Mouse (Mus musculus) liver, embryonic 13.5 days (tissue): Measurements from ENCODE around the gene Ddhd1. TPM values are rescaled to one million over a fixed set of nuclear protein-coding genes. Genes with fewer than 3 reads are reported as not detected.

Source experiments
- ATAC-seq: fragments of 200-750 bp; cut with Nextera tagmentation; 2 replicates; pipeline ENCODE4 v1.8.0; 2017; ENCODE audit warnings: low read depth, mild to moderate bottlenecking, moderate number of reproducible peaks, moderate library complexity
- DNase-seq: peaks from one replicate; pipeline ENCODE4 v3.0.0; 2022
- H3K27ac ChIP-seq: fragments of 300-500 bp; sonication (generic); 2 replicates; pipeline ENCODE4 v1.5.1; 2015; ENCODE audit warnings: moderate library complexity, mild to moderate bottlenecking, inconsistent platforms
- H3K27me3 ChIP-seq: fragments of 300-500 bp; sonication (generic); 2 replicates; pipeline ENCODE4 v1.6.1; 2015; ENCODE audit warnings: mild to moderate bottlenecking, inconsistent platforms
- H3K36me3 ChIP-seq: fragments of 300-500 bp; sonication (generic); 2 replicates; pipeline ENCODE4 v1.6.1; 2015; ENCODE audit warnings: mild to moderate bottlenecking, inconsistent platforms
- H3K4me1 ChIP-seq: fragments of 300-500 bp; sonication (generic); replicated peaks from 2 replicates; pipeline ENCODE4 v1.6.1; 2015; ENCODE audit warnings: inconsistent platforms
- H3K4me2 ChIP-seq: fragments of 300-500 bp; sonication (generic); 2 replicates; pipeline ENCODE4 v1.6.1; 2015; ENCODE audit warnings: inconsistent platforms, mild to moderate bottlenecking, moderate library complexity
- H3K4me3 ChIP-seq: fragments of 300-500 bp; sonication (generic); replicated peaks from 2 replicates; pipeline ENCODE4 v1.5.1; 2015; ENCODE audit warnings: mild to moderate bottlenecking, inconsistent platforms
- H3K9ac ChIP-seq: fragments of 300-500 bp; sonication (generic); 2 replicates; pipeline ENCODE4 v1.6.1; 2015; ENCODE audit warnings: mild to moderate bottlenecking, inconsistent platforms
- H3K9me3 ChIP-seq: fragments of 300-500 bp; sonication (generic); replicated peaks from 2 replicates; pipeline ENCODE4 v1.6.1; 2016; ENCODE audit warnings: inconsistent platforms
- WGBS: fragments of 180-500 bp; shearing (Covaris S2); methylation state at CpG from one replicate; pipeline ENCODE4 v1.1.7; 2015; ENCODE audit not compliant: insufficient replicate concordance; 5-methylcytosine and 5-hydroxymethylcytosine counted together
- polyA plus RNA-seq: library from polyadenylated mRNA; unstranded; fragments of >200 nt; fragmentation: Nextera tagmentation; extraction: Ambion mirVana; gene quantifications from 2 replicates; pipeline ENCODE4 v1.2.1, GENCODE M21; 2015

The Ddhd1 gene
- polyA plus RNA-seq, 1 experiment from 2014 or later = 6.6 TPM

GRCm38 (mm10) chr14:45644202-45644601 is 13.7 kb downstream of the Ddhd1 start:
- DNase-seq (no peak), ATAC-seq (no peak)
- Histone ChIP-seq H3K9me3 (no peaks in the 10 kb centered on the region), H3K27me3 (no peaks in the 10 kb centered on the region), H3K36me3 (no peaks in the 10 kb centered on the region), H3K9ac (no peak overlapping the region), H3K4me1 (peaks cover 47% of the 10 kb centered on the region), H3K27ac (no peak overlapping the region), H3K4me3 (no peak overlapping the region), H3K4me2 (no peak overlapping the region)
- 73% methylated on average over 7 of the region's 7 CpGs for WGBS

GRCm38 (mm10) chr14:45643461-45643860 is 14.5 kb downstream of the Ddhd1 start:
- H3K9me3 ChIP-seq = no peaks in the 10 kb centered on the region
- H3K27me3 ChIP-seq = no peaks in the 10 kb centered on the region
- no peak overlapping the region for H3K9ac ChIP-seq
- no peak overlapping the region; the same call in 1 of the 2 replicates for H3K27ac ChIP-seq
- ATAC-seq (no peak), DNase-seq (no peak)
- WGBS = 63% methylated on average over 3 of the region's 3 CpGs
- no peaks in the 10 kb centered on the region for H3K36me3 ChIP-seq
- H3K4me1 ChIP-seq = peaks cover 42% of the 10 kb centered on the region
- H3K4me3 ChIP-seq = no peak overlapping the region
- no peak overlapping the region for H3K4me2 ChIP-seq

- H3K27me3 ChIP-seq = no peaks in the 10 kb centered on the region
- no peak overlapping the region for H3K27ac ChIP-seq
- no peaks in the 10 kb centered on the region for H3K9me3 ChIP-seq
- WGBS = 78% methylated on average over 5 of the region's 5 CpGs
- H3K9ac ChIP-seq = no peak overlapping the region
- H3K36me3 ChIP-seq = no peaks in the 10 kb centered on the region
- no peak overlapping the region for H3K4me2 ChIP-seq
- ATAC-seq = no peak
- H3K4me1 ChIP-seq = peaks cover 37% of the 10 kb centered on the region
- no peak overlapping the region for H3K4me3 ChIP-seq
- DNase-seq = no peak
Observed at GRCm38 (mm10) chr14:45642795-45643194, 15.1 kb downstream of the Ddhd1 start.

GRCm38 (mm10) chr14:45642217-45642616 is 15.7 kb downstream of the Ddhd1 start:
- Histone ChIP-seq H3K27me3 (no peaks in the 10 kb centered on the region), H3K36me3 (no peaks in the 10 kb centered on the region), H3K4me2 (no peak overlapping the region), H3K9ac (no peak overlapping the region), H3K27ac (no peak overlapping the region), H3K9me3 (no peaks in the 10 kb centered on the region), H3K4me1 (peaks cover 31% of the 10 kb centered on the region), H3K4me3 (no peak overlapping the region)
- ATAC-seq (no peak), DNase-seq (no peak)
- 79% methylated on average over 9 of the region's 9 CpGs for WGBS

GRCm38 (mm10) chr14:45638717-45639116 is 19.2 kb downstream of the Ddhd1 start:
- no peak overlapping the region for H3K27ac ChIP-seq
- no peaks in the 10 kb centered on the region for H3K36me3 ChIP-seq
- H3K9me3 ChIP-seq = no peaks in the 10 kb centered on the region
- 62% methylated on average over 5 of the region's 5 CpGs for WGBS
- no peak overlapping the region for H3K9ac ChIP-seq
- no peak for DNase-seq
- H3K4me1 ChIP-seq = peaks cover 12% of the 10 kb centered on the region
- no peak overlapping the region for H3K4me2 ChIP-seq
- peak; percentile 66; the same call in 1 of the 2 replicates for ATAC-seq
- no peaks in the 10 kb centered on the region for H3K27me3 ChIP-seq
- H3K4me3 ChIP-seq = no peak overlapping the region

GRCm38 (mm10) chr14:45635496-45635895 is 22.4 kb downstream of the Ddhd1 start:
- Histone ChIP-seq H3K9me3 (no peaks in the 10 kb centered on the region), H3K27ac (no peak overlapping the region), H3K4me3 (no peak overlapping the region), H3K9ac (no peak overlapping the region), H3K4me2 (no peak overlapping the region), H3K27me3 (no peaks in the 10 kb centered on the region), H3K4me1 (peaks cover 28% of the 10 kb centered on the region), H3K36me3 (no peaks in the 10 kb centered on the region)
- 91% methylated on average over 1 of the region's 1 CpGs for WGBS
- ATAC-seq (no peak), DNase-seq (no peak)

- no peak overlapping the region for H3K4me2 ChIP-seq
- H3K4me3 ChIP-seq = no peak overlapping the region
- 0 out of 2 replicates have a peak, but pooled peaks cover 2% of the 10 kb centered on the region for H3K36me3 ChIP-seq
- DNase-seq (no peak), ATAC-seq (no peak)
- 68% methylated on average over 4 of the region's 4 CpGs for WGBS
- H3K27ac ChIP-seq = no peak overlapping the region
- H3K9me3 ChIP-seq = no peaks in the 10 kb centered on the region
- H3K4me1 ChIP-seq = peaks cover 36% of the 10 kb centered on the region
- H3K9ac ChIP-seq = no peak overlapping the region
- H3K27me3 ChIP-seq = no peaks in the 10 kb centered on the region
Observed at GRCm38 (mm10) chr14:45632756-45633537, 25.0 kb downstream of the Ddhd1 start.

GRCm38 (mm10) chr14:45630544-45630943 is 27.4 kb downstream of the Ddhd1 start:
- 36% methylated on average over 5 of the region's 5 CpGs for WGBS
- no peak overlapping the region for H3K4me3 ChIP-seq
- H3K36me3 ChIP-seq = peaks cover 5% of the 10 kb centered on the region; the same call in 1 of the 2 replicates
- H3K27ac ChIP-seq = no peak overlapping the region
- peak; percentile 15 for DNase-seq
- H3K4me2 ChIP-seq = no peak overlapping the region
- no peaks in the 10 kb centered on the region for H3K9me3 ChIP-seq
- peaks cover 32% of the 10 kb centered on the region for H3K4me1 ChIP-seq
- peak; percentile 86 for ATAC-seq
- H3K9ac ChIP-seq = no peak overlapping the region
- H3K27me3 ChIP-seq = no peaks in the 10 kb centered on the region

- no peaks in the 10 kb centered on the region for H3K9me3 ChIP-seq
- no peak overlapping the region for H3K4me2 ChIP-seq
- H3K27me3 ChIP-seq = no peaks in the 10 kb centered on the region
- no peak overlapping the region for H3K9ac ChIP-seq
- DNase-seq = no peak
- no peak overlapping the region for H3K4me3 ChIP-seq
- ATAC-seq = no peak
- peaks cover 32% of the 10 kb centered on the region for H3K4me1 ChIP-seq
- 47% methylated on average over 1 of the region's 1 CpGs for WGBS
- H3K27ac ChIP-seq = no peak overlapping the region
- H3K36me3 ChIP-seq = peaks cover 8% of the 10 kb centered on the region; the same call in 1 of the 2 replicates
Observed at GRCm38 (mm10) chr14:45629938-45630337, 28.0 kb downstream of the Ddhd1 start.

GRCm38 (mm10) chr14:45618351-45618750 is 39.6 kb downstream of the Ddhd1 start:
- DNase-seq (no peak), ATAC-seq (no peak)
- H3K4me1 ChIP-seq = 0 out of 2 replicates have a peak, but pooled peaks cover 4% of the 10 kb centered on the region
- no peak overlapping the region for H3K9ac ChIP-seq
- no peak overlapping the region for H3K27ac ChIP-seq
- H3K9me3 ChIP-seq = no peaks in the 10 kb centered on the region
- H3K27me3 ChIP-seq = no peaks in the 10 kb centered on the region
- 84% methylated on average over 6 of the region's 6 CpGs for WGBS
- no peak overlapping the region for H3K4me2 ChIP-seq
- peaks cover 65% of the 10 kb centered on the region for H3K36me3 ChIP-seq
- H3K4me3 ChIP-seq = no peak overlapping the region

GRCm38 (mm10) chr14:45616526-45616925 is 41.4 kb downstream of the Ddhd1 start:
- Histone ChIP-seq H3K27ac (no peak overlapping the region), H3K27me3 (no peaks in the 10 kb centered on the region), H3K9me3 (no peaks in the 10 kb centered on the region), H3K36me3 (peaks cover 81% of the 10 kb centered on the region), H3K4me1 (0 out of 2 replicates have a peak, but pooled peaks cover 4% of the 10 kb centered on the region), H3K9ac (no peak overlapping the region), H3K4me2 (no peak overlapping the region), H3K4me3 (no peak overlapping the region)
- no peak for DNase-seq
- 91% methylated on average over 5 of the region's 5 CpGs for WGBS
- ATAC-seq = no peak

GRCm38 (mm10) chr14:45615776-45616175 is 42.2 kb downstream of the Ddhd1 start:
- ATAC-seq = no peak
- Histone ChIP-seq H3K9me3 (no peaks in the 10 kb centered on the region), H3K4me2 (no peak overlapping the region), H3K4me3 (no peak overlapping the region), H3K4me1 (0 out of 2 replicates have a peak, but pooled peaks cover 4% of the 10 kb centered on the region), H3K36me3 (peaks cover 87% of the 10 kb centered on the region), H3K27me3 (no peaks in the 10 kb centered on the region), H3K27ac (no peak overlapping the region), H3K9ac (no peak overlapping the region)
- 85% methylated on average over 2 of the region's 2 CpGs for WGBS
- DNase-seq = no peak
